Mouse (Mus musculus): ENCODE measurements around the gene Lst1. TPM values are rescaled to one million over a fixed set of nuclear protein-coding genes. Genes with fewer than 3 reads are reported as not detected.
A peak's percentile ranks its signal among the peaks of the same experiment; 100 is the strongest.

Gene Lst1
- total and polyA plus RNA-seq, 3 experiments = 2.9 to 8.5 (median 8.4) TPM

DNA sequence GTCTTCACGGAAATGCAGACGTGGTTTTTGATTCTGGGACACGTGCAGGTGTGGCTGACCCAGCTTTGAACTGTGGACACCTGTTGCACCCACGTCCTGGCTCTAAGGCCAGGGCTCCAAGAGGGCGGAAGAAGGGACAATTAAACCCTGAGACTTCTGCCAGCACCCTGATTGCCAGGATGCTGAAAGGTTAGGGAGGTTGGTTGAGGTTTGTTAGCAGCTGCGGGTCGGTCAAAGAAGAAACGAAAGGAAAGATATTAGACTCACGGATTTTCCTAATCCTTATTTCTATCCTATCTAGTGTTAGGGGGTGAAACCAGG lies 8.0 kb upstream of the Lst1 start (continued):
- TF ChIP-seq SIN3A (IDR thresholded peaks at IDR 0.05; ENCODE audit: low read length) (0 out of 2 replicates have a peak, but pooled peaks have one; percentile 26), BHLHE40 (IDR thresholded peaks at IDR 0.05; ENCODE audit: low read depth, low read length) (peak; percentile 85), KAT2A (IDR thresholded peaks at IDR 0.05; ENCODE audit: insufficient replicate concordance, low read length) (no peak), MAZ (IDR thresholded peaks at IDR 0.05; ENCODE audit: low read depth, low read length) (no peak), PAX5 (IDR thresholded peaks at IDR 0.05; ENCODE audit: low read length) (no peak), ETS1 (conservative IDR thresholded peaks at IDR 0.05; ENCODE audit: low read depth, low read length) (no peak), MAX (IDR thresholded peaks at IDR 0.05; ENCODE audit: low read length) (no peak)

DNA sequence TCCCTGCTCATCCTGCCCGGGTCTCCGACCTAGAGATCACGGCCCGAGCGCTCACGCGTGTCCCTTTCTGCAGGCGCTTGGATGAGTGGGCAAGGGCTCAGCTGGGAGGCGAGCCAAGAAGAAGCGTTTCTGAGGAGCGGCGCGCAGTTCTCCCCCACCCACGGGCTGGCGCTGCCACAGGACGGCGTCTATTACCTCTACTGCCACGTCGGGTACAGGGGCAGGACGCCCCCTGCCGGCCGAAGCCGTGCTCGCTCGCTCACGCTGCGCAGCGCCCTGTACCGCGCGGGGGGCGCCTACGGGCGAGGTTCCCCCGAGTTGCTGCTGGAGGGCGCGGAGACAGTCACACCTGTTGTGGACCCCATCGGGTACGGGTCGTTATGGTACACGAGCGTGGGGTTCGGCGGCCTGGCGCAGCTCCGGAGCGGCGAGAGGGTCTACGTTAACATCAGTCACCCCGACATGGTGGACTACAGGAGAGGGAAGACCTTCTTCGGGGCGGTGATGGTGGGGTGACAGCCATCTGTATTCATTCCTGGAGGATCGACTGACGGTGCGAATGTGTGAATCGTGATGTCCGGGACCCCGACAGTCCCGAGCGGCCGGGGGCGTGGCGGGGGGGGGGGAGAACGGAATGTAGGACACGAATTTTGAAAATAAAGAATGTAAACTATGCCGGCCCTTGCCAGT lies 7.5 kb upstream of the Lst1 start:
- Histone ChIP-seq H3K27ac (ENCODE audit: insufficient read depth, low read depth) (peak overlapping the region; percentile 96), H3K4me1 (ENCODE audit: control insufficient read depth in 1 of 2, insufficient read depth in 2 of 2) (peaks cover 21 to 44% of the 10 kb centered on the region in 2 experiments), H3K27me3 (replicated peaks) (no peaks in the 10 kb centered on the region), H3K9ac (ENCODE audit: insufficient read depth, low read depth) (peak overlapping the region; percentile 71), H3K79me2 (replicated peaks; ENCODE audit: control insufficient read depth, extremely low read depth, insufficient read depth, poor library complexity, severe bottlenecking) (peaks cover 18% of the 10 kb centered on the region), H3K9me3 (replicated peaks; ENCODE audit: low read length) (no peaks in the 10 kb centered on the region), H3K4me3 (replicated peaks in 1 of 3; ENCODE audit: low read depth in 2 of 3, low read length in 2 of 3, poor library complexity in 1 of 3) (peak overlapping the region; percentile 60 to 80 (median 78)), H3K36me3 (replicated peaks in 1 of 2; ENCODE audit: control insufficient read depth in 1 of 2, insufficient read depth in 1 of 2, low read length in 1 of 2) (peaks cover 3 to 15% of the 10 kb centered on the region in 2 experiments), H3K4me2 (ENCODE audit: insufficient read depth, low read depth, poor library complexity, severe bottlenecking) (peak overlapping the region; percentile 92)
- dilution Hi-C loops (cut with MboI; ENCODE audit: extremely low pct_ligation_motif_present, extremely low pct_unique_long_range_greater_than_20kb, low sequenced_read_pairs) = no loop called here
- DNase-seq (ENCODE audit: extremely low read depth) = peak; percentile 81
- in situ Hi-C loops (cut with MboI; ENCODE audit: low pct_ligation_motif_present, low pct_unique_long_range_greater_than_20kb, low sequenced_read_pairs) = no loop called here
- no peak for TF ChIP-seq HCFC1 (IDR thresholded peaks at IDR 0.05; ENCODE audit: low read depth, low read length)
- peak; percentile 39 for TF ChIP-seq CHD2 (IDR thresholded peaks at IDR 0.05; ENCODE audit: low read length)
- TF ChIP-seq NELFE (IDR thresholded peaks at IDR 0.05; ENCODE audit: low read depth, low read length) = peak; percentile 59
- TF ChIP-seq E2F4 (IDR thresholded peaks at IDR 0.05; ENCODE audit: insufficient replicate concordance, low read depth, low read length) = no peak
- TF ChIP-seq MYC (IDR thresholded peaks at IDR 0.05; ENCODE audit: low read depth, low read length) = 0 out of 2 replicates have a peak, but pooled peaks have one; percentile 51
- TF ChIP-seq SIN3A (IDR thresholded peaks at IDR 0.05; ENCODE audit: low read length) = peak; percentile 87
- no peak for TF ChIP-seq POLR2AphosphoS2 (IDR thresholded peaks at IDR 0.05; ENCODE audit: low read depth, low read length)
- 0 out of 2 replicates have a peak, but pooled peaks have one; percentile 20 for TF ChIP-seq ZMIZ1 (IDR thresholded peaks at IDR 0.05; ENCODE audit: low read depth, low read length)
- TF ChIP-seq TCF12 (IDR thresholded peaks at IDR 0.05; ENCODE audit: low read depth, low read length) = peak; percentile 54; the same call in 1 of the 2 replicates
- no peak for TF ChIP-seq MAFK (IDR thresholded peaks at IDR 0.05; ENCODE audit: insufficient replicate concordance, low read length)
- TF ChIP-seq POLR2A (IDR thresholded peaks at IDR 0.05; ENCODE audit: low read depth, low read length) = no peak
- 0 out of 2 replicates have a peak, but pooled peaks have one; percentile 39 for TF ChIP-seq ELF1 (IDR thresholded peaks at IDR 0.05; ENCODE audit: low read depth, low read length)
- peak; percentile 84; the same call in 1 of the 2 replicates for TF ChIP-seq CHD1 (IDR thresholded peaks at IDR 0.05; ENCODE audit: low read depth, low read length)
- no peak for TF ChIP-seq ETS1 (conservative IDR thresholded peaks at IDR 0.05; ENCODE audit: low read depth, low read length)
- no peak for TF ChIP-seq PAX5 (IDR thresholded peaks at IDR 0.05; ENCODE audit: low read length)
- peak; percentile 44 to 99; a peak in 3 of 4 replicates for TF ChIP-seq CTCF (conservative IDR thresholded peaks at IDR 0.05 in 1 of 2, IDR thresholded peaks at IDR 0.05 in 1 of 2; ENCODE audit: low read depth in 2 of 2, low read length in 2 of 2)
- peak; percentile 72 for TF ChIP-seq RAD21 (IDR thresholded peaks at IDR 0.05; ENCODE audit: low read depth, low read length)
- no peak for TF ChIP-seq JUND (conservative IDR thresholded peaks at IDR 0.05; ENCODE audit: low read depth, low read length)
- TF ChIP-seq ZNF384 (IDR thresholded peaks at IDR 0.05; ENCODE audit: low read depth, low read length) = peak; percentile 40; the same call in 1 of the 2 replicates
- peak; percentile 56; the same call in 1 of the 2 replicates for TF ChIP-seq MEF2A (IDR thresholded peaks at IDR 0.05; ENCODE audit: borderline replicate concordance, low read depth, low read length)
- TF ChIP-seq MXI1 (IDR thresholded peaks at IDR 0.05; ENCODE audit: low read depth, low read length) = peak; percentile 87
- peak; percentile 93 for TF ChIP-seq SMC3 (IDR thresholded peaks at IDR 0.05; ENCODE audit: low read depth, low read length)
- TF ChIP-seq EP300 (IDR thresholded peaks at IDR 0.05; ENCODE audit: low read length) = 0 out of 2 replicates have a peak, but pooled peaks have one; percentile 5
- TF ChIP-seq USF1 (IDR thresholded peaks at IDR 0.05; ENCODE audit: low read depth, low read length) = no peak
- peak; percentile 66 for TF ChIP-seq ZC3H11A (IDR thresholded peaks at IDR 0.05; ENCODE audit: low read depth, low read length)
- no peak for TF ChIP-seq TBP (conservative IDR thresholded peaks at IDR 0.05; ENCODE audit: low read depth, low read length)
- TF ChIP-seq ZKSCAN1 (IDR thresholded peaks at IDR 0.05; ENCODE audit: borderline replicate concordance, low read depth, low read length) = no peak
- TF ChIP-seq NRF1 (IDR thresholded peaks at IDR 0.05; ENCODE audit: low read depth, low read length) = peak; percentile 57; the same call in 1 of the 2 replicates
- no peak for TF ChIP-seq JUN (IDR thresholded peaks at IDR 0.05; ENCODE audit: insufficient read depth, low read depth, low read length)
- TF ChIP-seq UBTF (IDR thresholded peaks at IDR 0.05; ENCODE audit: low read depth, low read length) = no peak
- TF ChIP-seq RCOR1 (conservative IDR thresholded peaks at IDR 0.05; ENCODE audit: low read depth, low read length) = peak; percentile 60; the same call in 1 of the 2 replicates
- TF ChIP-seq BHLHE40 (IDR thresholded peaks at IDR 0.05; ENCODE audit: low read depth, low read length) = no peak; the same call in 1 of the 2 replicates
- no peak for TF ChIP-seq KAT2A (IDR thresholded peaks at IDR 0.05; ENCODE audit: insufficient replicate concordance, low read length)

All from CH12.LX (cell line).